Mouse (Mus musculus) splenic B cell, adult 2 months (primary cell): ENCODE measurements around the gene Gm43517.

Source experiments
- DNase-seq: peaks from one replicate; pipeline ENCODE4 v3.0.0-alpha.2; 2011; ENCODE audit warnings: low read depth, low spot score
- H3K27me3 ChIP-seq: 2 replicates; pipeline ENCODE4 v1.6.1; 2012; ENCODE audit warnings: mild to moderate bottlenecking, low read length, moderate library complexity, mixed read lengths; ENCODE audit not compliant: control insufficient read depth, poor library complexity, insufficient read depth, severe bottlenecking
- H3K36me3 ChIP-seq: 2 replicates; pipeline ENCODE4 v1.6.1; 2012; ENCODE audit warnings: mild to moderate bottlenecking, low read length, moderate library complexity, mixed read lengths; ENCODE audit not compliant: control insufficient read depth, poor library complexity, insufficient read depth, severe bottlenecking

The Gm43517 gene

DNA sequence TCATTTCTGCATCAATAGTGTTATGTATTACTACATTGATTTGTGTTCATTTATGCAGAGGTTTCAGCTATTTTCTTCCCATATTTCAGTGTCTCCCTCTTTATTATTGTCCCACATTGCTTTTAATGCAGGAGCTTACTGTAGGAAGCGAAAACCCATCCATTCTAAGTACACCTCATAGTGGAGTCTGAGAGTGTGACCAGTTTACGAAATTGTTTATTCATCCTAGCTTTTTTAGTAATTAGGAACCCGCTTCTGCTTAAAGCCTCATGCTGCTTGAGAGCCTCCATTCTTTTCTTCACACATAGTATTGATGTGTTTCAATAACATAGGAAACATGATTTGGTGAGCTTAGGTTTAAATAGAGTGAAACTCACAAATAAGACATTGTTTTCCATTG is 8.7 kb downstream of the Gm43517 start:
- H3K27me3 ChIP-seq, result no peaks in the 10 kb centered on the region; the same call in 1 of the 2 replicates
- no peak for DNase-seq
- H3K36me3 ChIP-seq, result no peaks in the 10 kb centered on the region

DNA sequence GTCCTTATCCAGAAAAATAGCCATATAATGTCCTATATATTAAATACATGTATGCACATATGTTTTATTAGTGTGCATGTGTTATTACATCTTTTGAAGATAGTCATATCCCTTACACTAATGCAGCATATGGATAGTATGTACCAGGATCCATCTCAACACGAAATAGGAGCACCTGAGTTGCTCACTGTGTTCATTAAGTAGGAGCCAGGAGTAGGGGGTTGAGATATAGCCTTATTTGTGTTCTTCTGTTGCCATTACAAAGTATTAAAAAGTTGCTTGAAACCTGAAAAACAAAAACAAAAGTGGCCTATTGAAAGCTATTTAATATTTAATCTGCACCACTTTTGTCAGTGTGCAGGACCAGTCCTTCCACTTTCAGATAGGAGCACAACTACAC is 9.2 kb downstream of the Gm43517 start:
- H3K36me3 ChIP-seq, result no peaks in the 10 kb centered on the region
- no peak for DNase-seq
- no peaks in the 10 kb centered on the region; the same call in 1 of the 2 replicates for H3K27me3 ChIP-seq

DNA sequence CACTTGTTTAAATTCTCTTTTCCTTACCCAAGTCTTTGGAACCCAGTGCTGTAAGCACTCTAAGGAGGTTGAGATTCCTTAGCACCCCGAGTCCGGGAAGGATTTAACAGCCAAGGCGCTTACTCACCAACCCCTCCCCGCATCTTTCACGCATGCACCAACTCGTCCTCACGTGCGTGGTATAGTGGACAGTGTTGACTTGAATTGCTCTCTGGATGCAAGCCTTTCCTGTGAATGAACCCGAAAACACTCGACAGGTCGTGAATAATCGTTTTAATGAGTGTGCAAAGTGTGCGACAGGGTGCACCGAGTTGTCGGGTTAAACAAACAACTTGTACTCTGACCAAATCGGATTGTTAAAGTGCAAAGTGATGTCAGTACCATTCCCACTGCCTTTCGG is 9.9 kb downstream of the Gm43517 start:
- Histone ChIP-seq H3K36me3 (no peaks in the 10 kb centered on the region), H3K27me3 (no peaks in the 10 kb centered on the region; the same call in 1 of the 2 replicates)
- no peak for DNase-seq

DNA sequence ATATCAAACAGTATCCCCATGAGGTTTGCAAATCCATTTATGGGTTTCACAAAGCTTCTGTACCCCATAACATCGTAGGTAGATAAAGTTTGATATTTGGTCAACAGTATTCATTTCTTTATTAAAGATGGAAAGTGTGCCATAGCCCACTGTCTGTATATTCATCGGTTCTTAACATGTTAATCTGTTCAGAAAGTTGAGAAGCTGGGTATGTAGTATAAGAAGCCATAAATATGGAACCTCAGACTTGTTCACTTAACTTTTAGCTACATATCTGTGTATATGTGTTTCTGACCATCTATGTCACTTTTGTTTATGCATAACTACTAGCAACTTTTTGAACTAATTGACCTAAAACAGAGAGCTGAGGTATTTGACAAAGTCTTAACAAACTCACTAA is 11.0 kb downstream of the Gm43517 start:
- H3K36me3 ChIP-seq, result no peaks in the 10 kb centered on the region
- no peak for DNase-seq
- no peaks in the 10 kb centered on the region for H3K27me3 ChIP-seq

DNA sequence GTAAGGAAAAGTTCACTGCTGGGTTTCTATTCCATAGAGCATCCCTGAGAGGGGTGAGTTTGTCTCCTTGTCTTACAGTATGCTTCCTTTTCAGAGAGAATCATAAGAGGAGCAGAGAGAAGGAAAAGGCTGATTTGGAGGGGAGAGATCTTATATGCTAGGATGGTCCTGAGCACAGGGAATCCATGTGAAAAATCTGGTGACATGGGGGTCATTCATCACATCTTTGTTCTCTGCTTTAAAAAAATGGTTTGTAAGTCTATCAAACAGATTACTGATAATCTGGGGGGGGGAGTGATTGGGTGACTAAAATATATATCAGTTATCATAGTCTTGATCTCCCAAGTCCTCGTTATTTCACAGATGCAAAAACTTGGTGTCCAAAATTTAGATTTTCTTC is 11.8 kb downstream of the Gm43517 start:
- Histone ChIP-seq H3K36me3 (no peaks in the 10 kb centered on the region), H3K27me3 (no peaks in the 10 kb centered on the region; the same call in 1 of the 2 replicates)
- DNase-seq, result no peak

DNA sequence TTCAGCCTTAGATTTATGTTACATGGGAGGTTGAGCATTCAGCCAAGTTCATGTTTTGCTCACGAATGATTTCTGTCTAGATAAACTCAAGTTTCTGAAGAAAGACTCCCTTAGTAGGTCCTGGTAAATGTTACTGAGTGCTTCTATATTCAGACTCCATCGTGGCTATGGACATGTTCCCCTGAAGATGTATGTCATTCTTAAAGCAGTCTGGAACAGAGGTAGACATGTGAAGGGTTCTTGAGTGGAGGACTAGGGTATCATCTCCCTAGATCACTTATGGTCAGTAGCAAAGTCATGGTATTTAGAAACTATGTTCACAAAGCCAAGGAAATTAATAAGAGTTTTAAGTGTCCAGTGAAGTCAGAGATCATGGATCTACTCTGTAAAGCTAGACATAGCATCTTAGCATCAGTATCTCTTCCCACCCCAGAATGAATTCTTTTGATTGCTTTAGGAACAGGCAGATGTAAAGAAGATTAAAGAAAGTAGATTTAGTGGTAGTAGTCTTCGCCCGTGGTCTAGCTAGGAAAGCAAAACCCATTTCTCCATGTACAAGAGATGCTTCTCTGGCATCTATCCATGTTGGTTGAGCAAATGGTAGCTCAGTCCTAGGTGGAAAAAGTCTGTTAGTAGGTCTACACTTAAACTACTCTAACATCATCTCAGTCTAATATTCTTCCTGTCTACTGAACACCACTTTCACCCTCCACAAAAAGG is 12.6 kb downstream of the Gm43517 start:
- Histone ChIP-seq H3K36me3 (no peaks in the 10 kb centered on the region), H3K27me3 (no peaks in the 10 kb centered on the region; the same call in 1 of the 2 replicates)
- no peak for DNase-seq

DNA sequence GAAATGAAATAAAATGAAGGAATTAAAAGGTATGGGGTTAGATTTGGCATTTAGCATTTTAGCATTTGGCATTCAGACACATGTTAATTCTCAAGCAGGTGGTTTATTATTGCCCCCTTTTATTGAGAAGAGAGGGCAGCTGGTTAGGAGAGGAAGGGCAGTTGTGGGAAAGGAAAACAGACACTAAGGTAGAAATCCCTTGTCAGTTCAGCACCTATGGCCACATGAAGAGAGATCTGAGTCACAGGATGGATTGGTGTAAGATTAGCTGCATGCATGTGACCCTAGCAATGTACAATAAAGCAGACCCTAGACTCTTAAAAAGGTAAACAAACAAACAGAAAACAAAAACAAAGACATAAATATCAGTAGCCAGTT is 13.2 kb downstream of the Gm43517 start:
- Histone ChIP-seq H3K36me3 (no peaks in the 10 kb centered on the region), H3K27me3 (no peaks in the 10 kb centered on the region; the same call in 1 of the 2 replicates)
- DNase-seq, result no peak

DNA sequence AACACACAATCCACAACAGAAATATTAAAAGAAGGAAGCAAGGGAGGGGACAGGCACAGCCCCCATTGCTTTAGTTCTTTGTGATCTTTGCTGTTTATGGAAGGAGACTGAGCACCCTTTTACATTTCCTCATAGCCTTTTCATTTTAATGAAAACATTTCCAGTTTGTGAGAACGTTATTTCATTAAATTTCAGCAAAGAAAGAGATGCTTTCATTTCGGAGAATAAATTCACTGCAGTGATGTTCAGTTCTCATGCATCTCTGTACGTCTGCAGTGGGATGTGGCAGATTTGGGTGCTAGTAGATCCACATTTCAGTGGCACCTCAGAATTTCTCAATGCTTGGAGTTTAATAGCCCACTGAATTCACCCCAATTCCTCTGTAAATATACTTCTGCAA is 13.7 kb downstream of the Gm43517 start:
- Histone ChIP-seq H3K27me3 (no peaks in the 10 kb centered on the region; the same call in 1 of the 2 replicates), H3K36me3 (no peaks in the 10 kb centered on the region)

DNA sequence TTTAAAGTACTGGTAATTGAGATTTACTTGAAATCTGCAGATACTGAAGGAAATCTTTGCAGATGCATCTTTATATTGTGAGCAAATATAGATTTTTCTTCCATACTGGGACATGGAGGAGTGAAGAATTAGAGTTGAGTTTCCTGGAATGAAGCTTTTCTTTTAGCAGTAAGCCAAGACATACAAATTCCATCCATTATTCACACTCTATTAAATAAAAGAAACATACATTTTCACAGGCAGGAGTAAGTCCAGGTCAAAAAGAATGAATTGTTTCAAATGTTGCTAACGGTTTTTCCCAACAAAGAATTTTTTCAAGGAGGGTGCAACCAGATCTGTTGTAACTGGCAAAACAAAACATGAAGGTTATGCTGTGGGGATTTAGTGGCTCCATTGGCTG is 14.6 kb downstream of the Gm43517 start:
- Histone ChIP-seq H3K27me3 (no peaks in the 10 kb centered on the region; the same call in 1 of the 2 replicates), H3K36me3 (no peaks in the 10 kb centered on the region)
- DNase-seq, result no peak

More for the DNA sequence above, 13.7 kb downstream of the Gm43517 start:
- no peak for DNase-seq

DNA sequence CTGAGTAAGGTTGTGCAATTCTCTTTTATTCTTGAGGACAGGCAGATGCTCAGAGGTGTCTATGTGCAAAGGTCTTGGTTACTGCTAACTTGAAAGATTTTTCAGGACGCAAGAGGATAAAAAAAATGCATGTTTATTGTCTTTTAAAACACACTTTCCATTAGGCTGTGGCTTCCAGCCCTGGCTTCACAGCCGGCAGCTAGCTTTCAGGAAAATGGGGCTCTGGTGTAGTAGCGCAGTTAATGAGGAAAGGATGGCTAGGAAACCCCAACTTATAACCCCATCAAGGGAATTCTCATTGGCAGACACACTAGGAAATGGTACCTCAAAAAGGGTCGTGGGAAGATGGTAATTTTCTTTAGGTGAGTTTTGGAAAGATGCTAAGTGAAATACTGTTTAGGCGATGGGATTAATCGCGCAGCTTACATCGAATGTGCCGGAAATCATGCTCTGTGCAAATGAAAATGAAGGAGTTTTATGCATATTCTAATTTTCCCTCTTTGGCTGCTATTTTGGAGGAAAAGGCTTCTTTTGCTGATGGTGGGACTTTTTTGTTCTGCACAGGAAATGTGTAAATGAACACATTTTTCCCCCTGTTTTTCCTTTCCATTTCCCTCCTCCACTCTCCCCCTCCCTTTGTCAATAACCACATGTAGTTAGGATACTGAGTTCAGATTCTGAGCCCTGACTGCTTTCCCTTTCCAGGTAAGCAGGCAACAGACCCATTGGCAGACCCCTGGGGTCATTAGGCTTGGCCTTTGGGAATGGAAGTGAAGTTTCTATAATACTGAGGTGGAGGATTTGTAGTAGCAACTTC is 15.3 kb downstream of the Gm43517 start:
- DNase-seq, result no peak
- Histone ChIP-seq H3K27me3 (no peaks in the 10 kb centered on the region; the same call in 1 of the 2 replicates), H3K36me3 (no peaks in the 10 kb centered on the region)

DNA sequence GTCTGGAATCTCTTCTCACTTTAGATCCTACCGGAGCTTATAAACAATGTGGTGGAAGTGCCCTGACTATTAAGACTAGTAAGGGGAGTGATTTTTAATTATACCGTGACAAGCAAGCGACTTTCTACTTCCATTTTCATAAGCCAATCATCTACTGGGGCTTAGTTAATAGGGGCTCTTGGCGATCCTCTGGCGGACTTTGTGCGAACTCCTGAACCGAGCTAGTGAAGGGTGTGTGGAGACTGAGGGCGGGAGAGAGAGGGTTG is 15.8 kb downstream of the Gm43517 start:
- DNase-seq, result no peak
- Histone ChIP-seq H3K36me3 (no peaks in the 10 kb centered on the region), H3K27me3 (no peaks in the 10 kb centered on the region; the same call in 1 of the 2 replicates)

DNA sequence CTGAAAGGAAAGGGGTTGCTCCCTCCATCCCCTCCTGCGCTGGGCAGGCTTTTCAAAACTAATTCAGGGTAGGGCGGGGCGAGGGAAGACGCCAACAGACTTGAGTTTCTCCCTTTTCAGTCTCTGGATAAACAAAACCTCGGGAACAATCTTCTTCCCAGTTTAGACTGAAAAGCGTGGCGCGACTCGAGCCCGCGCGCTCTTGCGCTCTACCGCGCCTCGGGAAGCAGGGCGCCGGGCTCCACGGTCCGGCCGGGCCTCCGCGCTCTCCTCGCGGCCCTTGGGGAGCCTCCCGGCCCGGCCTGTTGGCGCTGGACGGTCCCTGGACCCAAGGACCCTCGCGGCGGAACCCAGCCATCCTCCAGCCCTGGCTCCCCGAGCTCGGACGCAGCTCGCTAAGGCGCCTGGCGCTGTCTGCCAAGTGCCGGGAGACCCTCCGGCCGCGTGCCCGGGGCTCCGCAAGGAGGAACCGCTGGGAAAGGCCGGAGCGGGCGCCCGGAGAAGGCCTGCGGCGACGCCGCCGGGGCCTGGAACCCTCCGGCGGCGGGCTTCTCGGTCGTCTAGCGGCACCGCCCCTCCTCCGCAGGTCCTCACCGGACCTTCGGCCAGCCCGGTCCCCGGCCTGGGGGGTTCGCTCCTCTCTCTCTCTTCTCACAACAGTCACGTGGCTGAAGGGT is 16.3 kb downstream of the Gm43517 start:
- no peaks in the 10 kb centered on the region; the same call in 1 of the 2 replicates for H3K27me3 ChIP-seq
- H3K36me3 ChIP-seq, result no peaks in the 10 kb centered on the region

DNA sequence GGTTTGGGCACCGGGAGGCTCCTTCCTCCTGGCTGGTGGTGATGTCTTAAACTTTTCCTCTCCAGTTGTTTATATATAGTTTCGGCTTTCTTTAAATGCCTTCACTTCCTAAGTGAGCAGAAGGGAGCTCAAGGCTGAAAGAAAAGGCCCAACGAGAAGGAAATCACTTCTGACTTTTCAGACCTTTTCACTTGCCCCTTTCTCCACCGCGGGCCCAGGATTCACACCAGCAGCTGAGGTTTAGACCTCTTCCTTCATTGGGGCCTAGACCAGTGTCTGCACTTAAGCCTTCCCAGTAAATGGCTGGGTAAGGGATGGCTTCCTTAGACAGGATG is 16.8 kb downstream of the Gm43517 start:
- H3K36me3 ChIP-seq, result no peaks in the 10 kb centered on the region
- no peak for DNase-seq
- H3K27me3 ChIP-seq, result no peaks in the 10 kb centered on the region; the same call in 1 of the 2 replicates

More for the DNA sequence above, 16.3 kb downstream of the Gm43517 start:
- no peak for DNase-seq

DNA sequence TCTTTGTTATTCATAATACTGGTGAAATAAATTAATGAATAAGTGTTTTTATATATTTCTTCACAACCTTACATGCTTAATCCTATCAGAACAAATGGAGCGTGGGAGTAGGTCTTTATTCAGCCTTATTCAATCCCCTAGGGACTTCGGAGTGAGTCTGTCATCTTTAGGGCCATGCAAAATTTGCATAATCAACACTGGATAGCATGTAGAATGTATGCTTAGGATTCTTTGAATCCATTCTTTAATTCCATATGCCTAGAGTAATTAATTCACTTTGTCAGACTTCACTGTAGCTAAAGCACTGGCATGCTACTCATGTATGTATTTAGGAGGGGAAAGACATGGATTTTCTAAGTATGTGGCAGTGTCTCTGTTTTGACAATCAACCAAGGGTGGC is 24.9 kb downstream of the Gm43517 start:
- H3K27me3 ChIP-seq, result no peaks in the 10 kb centered on the region
- no peaks in the 10 kb centered on the region for H3K36me3 ChIP-seq
- DNase-seq, result no peak

DNA sequence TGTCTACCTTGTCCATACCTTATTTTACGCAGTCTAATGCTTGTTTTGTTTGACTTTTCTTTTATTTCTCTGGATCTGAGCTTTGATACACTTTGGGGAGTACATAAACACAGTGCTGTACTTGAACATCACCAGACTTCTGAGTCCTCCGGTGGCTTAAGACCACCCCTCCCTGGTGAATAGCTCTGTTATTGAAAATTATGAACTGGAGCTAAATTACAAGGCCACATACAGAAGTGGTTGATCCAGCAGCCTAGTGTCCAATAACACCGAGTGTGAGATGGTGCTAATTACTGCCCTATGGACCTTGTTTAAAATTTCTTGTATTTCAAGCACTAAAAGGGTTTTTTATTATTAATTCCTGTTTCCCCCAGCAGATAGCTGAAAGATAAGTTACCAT is 33.0 kb downstream of the Gm43517 start:
- DNase-seq, result no peak
- no peaks in the 10 kb centered on the region for H3K27me3 ChIP-seq
- no peaks in the 10 kb centered on the region for H3K36me3 ChIP-seq
